Mouse (Mus musculus) bone marrow, adult 2 months (tissue): ENCODE results near the gene Lrpap1. TPM values are rescaled to one million over a fixed set of nuclear protein-coding genes. Genes with fewer than 3 reads are reported as not detected.

ENCODE experiments used
- H3K27ac ChIP-seq: fragments of 200-500 bp; 2 replicates; pipeline ENCODE4 v1.5.1; 2012; ENCODE audit warnings: low read depth, mild to moderate bottlenecking, control low read depth, inconsistent platforms, low read length; ENCODE audit not compliant: control insufficient read depth, poor library complexity, insufficient read depth
- H3K4me1 ChIP-seq: fragments of 200-500 bp; 2 replicates; pipeline ENCODE4 v1.6.1; 2011; ENCODE audit warnings: low read length; ENCODE audit not compliant: control insufficient read depth, insufficient read depth
- H3K4me3 ChIP-seq: fragments of 200-500 bp; replicated peaks from 2 replicates; pipeline ENCODE3; 2011; ENCODE audit warnings: mild to moderate bottlenecking, low read depth, low read length, control low read depth; ENCODE audit not compliant: control insufficient read depth
- CTCF ChIP-seq: fragments of 200-500 bp; IDR thresholded peaks from 2 replicates; pipeline ENCODE4 v1.5.1; 2011; ENCODE audit warnings: low read length, control low read depth; ENCODE audit not compliant: control insufficient read depth, insufficient read depth
- POLR2A ChIP-seq: fragments of 200-500 bp; IDR thresholded peaks from 2 replicates; pipeline ENCODE4 v1.6.1; 2011; ENCODE audit warnings: low read depth, mild to moderate bottlenecking, control low read depth, low read length, borderline replicate concordance; ENCODE audit not compliant: control insufficient read depth
- WGBS: fragments of 180-500 bp; shearing (Covaris S2); methylation state at CpG from one replicate; pipeline ENCODE4 v1.1.7; 2018; 5-methylcytosine and 5-hydroxymethylcytosine counted together
- polyA plus RNA-seq: library from polyadenylated mRNA; stranded (reverse); fragments of >200 nt; gene quantifications from 2 replicates; pipeline ENCODE4 v1.2.4, GENCODE M21; 2011; ENCODE audit warnings: low replicate concordance; ENCODE audit not compliant: missing spikeins, insufficient read depth, insufficient read length

The Lrpap1 gene
- polyA plus RNA-seq: 17.8 and 21.7 TPM in 2 replicates

GRCm38 (mm10) chr5:35104960-35105921, at the start of gene Lrpap1:
Gene Lrpap1 (minus strand): TSS chr5:35105766.
- H3K27ac ChIP-seq: peak within 1 kb of the TSS; percentile 11; the same call in 1 of the 2 replicates
- H3K4me3 ChIP-seq: peak within 1 kb of the TSS; percentile 85
- TF ChIP-seq POLR2A: peak; percentile 87
- no peak for TF ChIP-seq CTCF
- H3K4me1 ChIP-seq: peaks cover 6% of the 10 kb centered on the region
- whole genome bisulfite sequencing: under 1% methylated on average over 39 of the region's 39 CpGs

- no peak overlapping the region for H3K4me3 ChIP-seq
- no peaks in the 10 kb centered on the region for H3K4me1 ChIP-seq
- TF ChIP-seq POLR2A (no peak), CTCF (no peak)
- 72% methylated on average over 5 of the region's 5 CpGs for WGBS
- no peak overlapping the region for H3K27ac ChIP-seq
Measured at GRCm38 (mm10) chr5:35149939-35150338, 44.4 kb upstream of the Lrpap1 start.

GRCm38 (mm10) chr5:35149526-35149925, 44.0 kb upstream of the Lrpap1 start:
- no peak for TF ChIP-seq CTCF
- no peak for TF ChIP-seq POLR2A
- Histone ChIP-seq H3K27ac (no peak overlapping the region), H3K4me1 (no peaks in the 10 kb centered on the region), H3K4me3 (no peak overlapping the region)
- 64% methylated on average over 4 of the region's 4 CpGs for WGBS

GRCm38 (mm10) chr5:35147963-35148767, 42.6 kb upstream of the Lrpap1 start:
- H3K4me3 ChIP-seq: no peak overlapping the region
- no peak overlapping the region for H3K27ac ChIP-seq
- WGBS: 74% methylated on average over 8 of the region's 8 CpGs
- no peak for TF ChIP-seq POLR2A
- no peak for TF ChIP-seq CTCF
- no peaks in the 10 kb centered on the region for H3K4me1 ChIP-seq

- TF ChIP-seq CTCF (no peak), POLR2A (no peak)
- Histone ChIP-seq H3K27ac (no peak overlapping the region), H3K4me1 (no peaks in the 10 kb centered on the region), H3K4me3 (no peak overlapping the region)
- 46% methylated on average over 2 of the region's 2 CpGs for WGBS
Measured at GRCm38 (mm10) chr5:35147155-35147962, 41.8 kb upstream of the Lrpap1 start.

GRCm38 (mm10) chr5:35146747-35147146, 41.2 kb upstream of the Lrpap1 start:
- no peak for TF ChIP-seq POLR2A
- TF ChIP-seq CTCF: no peak
- H3K27ac ChIP-seq: no peak overlapping the region
- no peaks in the 10 kb centered on the region for H3K4me1 ChIP-seq
- H3K4me3 ChIP-seq: no peak overlapping the region
- WGBS: 85% methylated on average over 2 of the region's 2 CpGs

- no peak for TF ChIP-seq POLR2A
- no peak for TF ChIP-seq CTCF
- WGBS: 74% methylated on average over 2 of the region's 2 CpGs
- Histone ChIP-seq H3K4me1 (no peaks in the 10 kb centered on the region), H3K4me3 (no peak overlapping the region), H3K27ac (no peak overlapping the region)
Measured at GRCm38 (mm10) chr5:35144716-35145115, 39.1 kb upstream of the Lrpap1 start.
